Mouse (Mus musculus): ENCODE results near the gene Wbp4. TPM values are rescaled to one million over a fixed set of nuclear protein-coding genes. Genes with fewer than 3 reads are reported as not detected.
A peak's percentile ranks its signal among the peaks of the same experiment; 100 is the strongest.
"Not testable (repeated sequence)": the region's sequence is repeated elsewhere in the genome, so short reads cannot be mapped to it uniquely, and the experiment has no call there.

Gene Wbp4
- polyA plus RNA-seq, 1 experiment from 2014 or later, result 49.5 TPM

GRCm38 (mm10) chr14:79440655-79441054 lies 40.7 kb downstream of the Wbp4 start:
- Histone ChIP-seq H3K4me2 (replicated peaks) (no peak overlapping the region), H3K36me3 (no peaks in the 10 kb centered on the region), H3K27me3 (no peaks in the 10 kb centered on the region), H3K27ac (no peak overlapping the region), H3K4me3 (no peak overlapping the region), H3K9me3 (no peaks in the 10 kb centered on the region), H3K4me1 (no peaks in the 10 kb centered on the region), H3K9ac (no peak overlapping the region)
- 89% methylated on average over 2 of the region's 2 CpGs for WGBS
- no peak for ATAC-seq (ENCODE audit: low FRiP score, low read depth)

- Histone ChIP-seq H3K9ac (no peak overlapping the region), H3K36me3 (peaks cover 5% of the 10 kb centered on the region), H3K4me1 (no peaks in the 10 kb centered on the region), H3K27ac (no peak overlapping the region), H3K4me3 (no peak overlapping the region), H3K4me2 (replicated peaks) (no peak overlapping the region), H3K27me3 (no peaks in the 10 kb centered on the region), H3K9me3 (peaks cover 9% of the 10 kb centered on the region; the same call in 1 of the 2 replicates)
- 78% methylated on average over 1 of the region's 1 CpGs for WGBS
- no peak for ATAC-seq (ENCODE audit: low FRiP score, low read depth)
These were observed 47.3 kb downstream of the Wbp4 start for GRCm38 (mm10) chr14:79434068-79434467.

- H3K27me3 ChIP-seq, H3K4me1 ChIP-seq: not testable (repeated sequence)
- peak overlapping the region; percentile 74; the same call in 1 of the 2 replicates for H3K27ac ChIP-seq
- H3K36me3 ChIP-seq, result peaks cover 20% of the 10 kb centered on the region
- peak; percentile 55 for ATAC-seq (ENCODE audit: low FRiP score, low read depth)
- peaks cover 18% of the 10 kb centered on the region for H3K9me3 ChIP-seq
- peak overlapping the region; percentile 73 for H3K9ac ChIP-seq
- WGBS, result 46% methylated on average over 10 of the region's 59 CpGs
- peak overlapping the region; percentile 58 for H3K4me2 ChIP-seq (replicated peaks)
- H3K4me3 ChIP-seq, result peak overlapping the region; percentile 53
These were observed 54.5 kb downstream of the Wbp4 start for GRCm38 (mm10) chr14:79426730-79427365.

GRCm38 (mm10) chr14:79425979-79426729 lies 55.2 kb downstream of the Wbp4 start, which contains the start of gene Kbtbd7:
TSS of gene Kbtbd7 (plus strand) at chr14:79426511.
- peaks cover 16% of the 10 kb centered on the region for H3K36me3 ChIP-seq
- peaks cover 14% of the 10 kb centered on the region for H3K9me3 ChIP-seq
- H3K4me2 ChIP-seq (replicated peaks), result peak within 1 kb of the TSS; percentile 58
- peak within 1 kb of the TSS; percentile 53 for H3K4me3 ChIP-seq
- H3K4me1 ChIP-seq, result no peaks in the 10 kb centered on the region
- peak within 1 kb of the TSS; percentile 74; the same call in 1 of the 2 replicates for H3K27ac ChIP-seq
- under 1% methylated on average over 43 of the region's 44 CpGs for WGBS
- peak; percentile 98 for ATAC-seq (ENCODE audit: low FRiP score, low read depth)
- peak within 1 kb of the TSS; percentile 73 for H3K9ac ChIP-seq
- no peaks in the 10 kb centered on the region for H3K27me3 ChIP-seq

GRCm38 (mm10) chr14:79420083-79420685 lies 61.1 kb downstream of the Wbp4 start:
- Histone ChIP-seq H3K4me2 (replicated peaks) (no peak overlapping the region), H3K9ac (no peak overlapping the region), H3K4me3 (no peak overlapping the region), H3K27ac (no peak overlapping the region), H3K27me3 (no peaks in the 10 kb centered on the region), H3K4me1 (no peaks in the 10 kb centered on the region), H3K36me3 (peaks cover 24% of the 10 kb centered on the region), H3K9me3 (no peaks in the 10 kb centered on the region)
- ATAC-seq (ENCODE audit: low FRiP score, low read depth), result no peak
- 71% methylated on average over 20 of the region's 20 CpGs for WGBS

- no peak overlapping the region for H3K27ac ChIP-seq
- ATAC-seq (ENCODE audit: low FRiP score, low read depth), result no peak
- H3K9ac ChIP-seq, result no peak overlapping the region
- peaks cover 37% of the 10 kb centered on the region for H3K36me3 ChIP-seq
- H3K4me3 ChIP-seq, result no peak overlapping the region
- no peak overlapping the region for H3K4me2 ChIP-seq (replicated peaks)
- WGBS, result 82% methylated on average over 6 of the region's 6 CpGs
- H3K27me3 ChIP-seq, result no peaks in the 10 kb centered on the region
- H3K9me3 ChIP-seq, result no peaks in the 10 kb centered on the region
- no peaks in the 10 kb centered on the region for H3K4me1 ChIP-seq
These were observed 68.2 kb downstream of the Wbp4 start for GRCm38 (mm10) chr14:79413121-79413520.

GRCm38 (mm10) chr14:79410662-79411061 lies 70.7 kb downstream of the Wbp4 start:
- no peak for ATAC-seq (ENCODE audit: low FRiP score, low read depth)
- Histone ChIP-seq H3K4me3 (no peak overlapping the region), H3K4me2 (replicated peaks) (no peak overlapping the region), H3K9ac (no peak overlapping the region), H3K36me3 (peaks cover 34% of the 10 kb centered on the region), H3K9me3 (no peaks in the 10 kb centered on the region), H3K4me1 (no peaks in the 10 kb centered on the region), H3K27ac (no peak overlapping the region), H3K27me3 (no peaks in the 10 kb centered on the region)
- WGBS, result 75% methylated on average over 2 of the region's 2 CpGs

Other genes starting within 250 kb of the Wbp4 start
- not detected in 2 replicates for gene Zfp957, start 234.2 kb downstream of the Wbp4 start, polyA plus RNA-seq (2015; fragmentation: Nextera tagmentation; extraction: Ambion mirVana)
- gene Rgcc, start 179.9 kb downstream of the Wbp4 start, polyA plus RNA-seq (2015; fragmentation: Nextera tagmentation; extraction: Ambion mirVana), result 58.6 and 58.7 TPM in 2 replicates
- 48.2 and 50.8 TPM in 2 replicates for gene Naa16, start 90.7 kb downstream of the Wbp4 start, polyA plus RNA-seq (2015; fragmentation: Nextera tagmentation; extraction: Ambion mirVana)
- gene Mtrf1, start 83.7 kb downstream of the Wbp4 start, polyA plus RNA-seq (2015; fragmentation: Nextera tagmentation; extraction: Ambion mirVana), result 10.3 and 10.4 TPM in 2 replicates
- gene Kbtbd7, start 55.0 kb downstream of the Wbp4 start, polyA plus RNA-seq (2015; fragmentation: Nextera tagmentation; extraction: Ambion mirVana), result 12.3 and 15.2 TPM in 2 replicates
- 3.4 and 3.7 TPM in 2 replicates for gene Kbtbd6, start 29.7 kb downstream of the Wbp4 start, polyA plus RNA-seq (2015; fragmentation: Nextera tagmentation; extraction: Ambion mirVana)
- gene Elf1, start 326 bp downstream of the Wbp4 start, polyA plus RNA-seq (2015; fragmentation: Nextera tagmentation; extraction: Ambion mirVana), result 9.2 and 9.9 TPM in 2 replicates
- gene Sugt1, start 106.2 kb upstream of the Wbp4 start, polyA plus RNA-seq (2015; fragmentation: Nextera tagmentation; extraction: Ambion mirVana), result 139 and 148 TPM in 2 replicates
- 189 and 200 TPM in 2 replicates for gene Cnmd, start 180.7 kb upstream of the Wbp4 start, polyA plus RNA-seq (2015; fragmentation: Nextera tagmentation; extraction: Ambion mirVana)